Mouse (Mus musculus) midbrain, embryonic 14.5 days (tissue): ENCODE measurements around the gene Gm11596. TPM values are rescaled to one million over a fixed set of nuclear protein-coding genes. Genes with fewer than 3 reads are reported as not detected.
"Not testable (repeated sequence)": the region's sequence is repeated elsewhere in the genome, so short reads cannot be mapped to it uniquely, and the experiment has no call there.

Experiments used
- ATAC-seq: fragments of 200-750 bp; cut with Nextera tagmentation; 2 replicates; pipeline ENCODE4 v1.8.0; 2017; ENCODE audit warnings: moderate number of reproducible peaks, moderate library complexity; ENCODE audit not compliant: low FRiP score, low TSS enrichment
- DNase-seq: peaks from one replicate; pipeline ENCODE4 v3.0.0-alpha.2; 2015
- H3K27ac ChIP-seq: fragments of 300-500 bp; sonication (generic); replicated peaks from 2 replicates; pipeline ENCODE4 v1.5.1; 2014; ENCODE audit warnings: mild to moderate bottlenecking, low read depth, low read length, moderate library complexity
- H3K27me3 ChIP-seq: fragments of 300-500 bp; sonication (generic); 2 replicates; pipeline ENCODE4 v1.6.1; 2014; ENCODE audit warnings: low read length, control low read depth, mixed read lengths; ENCODE audit not compliant: control insufficient read depth, insufficient read depth
- H3K36me3 ChIP-seq: fragments of 300-500 bp; sonication (generic); 2 replicates; pipeline ENCODE4 v1.6.1; 2014; ENCODE audit warnings: low read length, control low read depth; ENCODE audit not compliant: control insufficient read depth, insufficient read depth
- H3K4me1 ChIP-seq: fragments of 300-500 bp; sonication (generic); 2 replicates; pipeline ENCODE4 v1.6.1; 2014; ENCODE audit warnings: mild to moderate bottlenecking, antibody characterized with exemption, low read length, control low read depth; ENCODE audit not compliant: control insufficient read depth, insufficient read depth
- H3K4me2 ChIP-seq: fragments of 300-500 bp; sonication (generic); 2 replicates; pipeline ENCODE4 v1.6.1; 2014; ENCODE audit warnings: mild to moderate bottlenecking, low read length, moderate library complexity
- H3K4me3 ChIP-seq: fragments of 300-500 bp; sonication (generic); replicated peaks from 2 replicates; pipeline ENCODE4 v1.5.1; 2014; ENCODE audit warnings: low read depth, low read length
- H3K9ac ChIP-seq: fragments of 300-500 bp; sonication (generic); replicated peaks from 2 replicates; pipeline ENCODE4 v1.6.1; 2014; ENCODE audit warnings: mild to moderate bottlenecking, low read length, moderate library complexity
- H3K9me3 ChIP-seq: fragments of 300-500 bp; sonication (generic); 2 replicates; pipeline ENCODE4 v1.6.1; 2016; ENCODE audit warnings: low read length, control low read depth, mixed read lengths; ENCODE audit not compliant: control insufficient read depth
- WGBS: fragments of 180-500 bp; shearing (Covaris S2); extraction: QIAGEN DNeasy Blood & Tissue Kit; methylation state at CpG from one replicate; pipeline ENCODE4 v1.1.7; 2014; 5-methylcytosine and 5-hydroxymethylcytosine counted together
- polyA plus RNA-seq: library from polyadenylated mRNA; unstranded; fragments of >200 nt; fragmentation: Nextera tagmentation; extraction: Ambion mirVana; gene quantifications from 2 replicates; pipeline ENCODE4 v1.2.1, GENCODE M21; 2014

Gene Gm11596
- polyA plus RNA-seq, 1 experiment from 2014 or later: not detected

DNA sequence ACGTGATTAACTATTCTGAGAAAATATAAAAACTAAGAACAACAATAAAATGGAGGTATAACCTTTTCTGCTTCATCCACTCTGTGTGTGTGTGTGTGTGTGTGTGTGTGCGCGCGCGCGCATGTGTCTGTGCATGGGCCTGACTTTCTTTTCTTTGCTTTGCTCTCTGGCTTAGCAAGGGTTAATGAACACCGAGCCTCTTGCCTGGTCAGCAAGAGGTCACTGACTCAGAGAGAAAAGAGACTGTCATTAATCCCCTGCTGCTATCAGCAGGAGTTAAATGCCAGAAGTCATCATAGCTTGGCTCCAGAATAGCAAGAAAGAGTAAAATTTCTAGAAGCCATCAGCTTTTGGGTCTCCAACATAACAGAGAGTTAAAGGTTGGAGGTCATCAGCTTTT lies 14.9 kb downstream of the Gm11596 start:
- Histone ChIP-seq H3K27ac (no peak overlapping the region), H3K4me1 (no peaks in the 10 kb centered on the region), H3K4me3 (no peak overlapping the region), H3K36me3 (no peaks in the 10 kb centered on the region), H3K27me3 (no peaks in the 10 kb centered on the region), H3K9ac (no peak overlapping the region), H3K9me3 (no peaks in the 10 kb centered on the region), H3K4me2 (no peak overlapping the region)
- DNase-seq (no peak), ATAC-seq (no peak)
- WGBS: 50% methylated on average over 7 of the region's 7 CpGs

DNA sequence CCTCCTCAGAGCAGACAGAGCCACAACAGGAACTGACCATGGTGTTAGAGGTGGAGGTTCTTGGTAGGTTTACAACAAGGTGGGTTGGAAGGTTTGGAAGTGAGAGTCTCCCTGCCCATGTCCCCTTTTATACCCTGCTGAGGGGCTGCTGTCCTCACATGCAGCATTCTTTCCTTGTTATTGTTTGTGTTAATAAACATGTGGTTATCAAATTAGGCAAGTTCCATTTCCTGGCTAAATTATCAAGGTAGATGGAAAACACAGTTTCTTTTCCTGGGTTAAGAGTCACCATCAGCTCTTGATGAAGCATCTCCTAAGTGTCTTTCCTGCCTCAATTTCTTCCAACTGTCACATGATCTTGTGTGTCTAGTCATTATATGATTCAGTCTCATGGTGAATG lies 20.5 kb downstream of the Gm11596 start, which contains the start of gene Gm11595:
TSS of gene Gm11595 (minus strand) at position 101 of the 400 bp plus-strand sequence.
- H3K4me3 ChIP-seq, ATAC-seq, H3K36me3 ChIP-seq, H3K4me1 ChIP-seq, H3K9me3 ChIP-seq, H3K27me3 ChIP-seq, H3K4me2 ChIP-seq, H3K27ac ChIP-seq, H3K9ac ChIP-seq, DNase-seq: not testable (repeated sequence)

- WGBS: 84% methylated on average over 2 of the region's 2 CpGs
- Histone ChIP-seq H3K9me3 (no peaks in the 10 kb centered on the region), H3K4me3 (no peak overlapping the region), H3K4me1 (no peaks in the 10 kb centered on the region), H3K4me2 (no peak overlapping the region), H3K36me3 (no peaks in the 10 kb centered on the region), H3K27me3 (no peaks in the 10 kb centered on the region), H3K9ac (no peak overlapping the region), H3K27ac (no peak overlapping the region)
- DNase-seq (no peak), ATAC-seq (no peak)
These were observed 24.9 kb downstream of the Gm11596 start for GRCm38 (mm10) chr11:99768410-99768809.

DNA sequence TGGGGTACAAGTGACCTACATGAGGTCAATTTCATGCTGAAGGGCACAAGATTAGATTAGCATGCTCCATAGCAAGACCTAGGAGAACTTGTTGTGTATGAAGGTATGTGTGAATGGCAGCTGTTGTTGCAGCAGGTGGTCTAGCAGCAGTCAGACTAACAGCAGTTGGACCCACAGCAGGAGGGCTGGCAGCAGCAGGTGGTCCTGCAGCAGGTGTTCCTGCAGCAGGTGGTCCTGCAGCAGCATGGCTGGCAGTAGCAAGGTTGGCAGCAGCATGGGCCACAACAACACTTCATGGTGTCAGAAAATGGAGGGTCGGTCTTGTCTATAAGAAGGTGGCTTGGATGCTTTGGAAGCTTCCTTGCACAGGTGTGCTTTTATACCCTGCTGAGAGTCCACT lies 34.4 kb downstream of the Gm11596 start:
- 91% methylated on average over 1 of the region's 1 CpGs for WGBS
- Histone ChIP-seq H3K4me2 (no peak overlapping the region), H3K36me3 (no peaks in the 10 kb centered on the region), H3K9ac (no peak overlapping the region), H3K4me1 (no peaks in the 10 kb centered on the region), H3K4me3 (no peak overlapping the region), H3K27me3 (no peaks in the 10 kb centered on the region), H3K27ac (no peak overlapping the region), H3K9me3 (no peaks in the 10 kb centered on the region)
- ATAC-seq (no peak), DNase-seq (no peak)

GRCm38 (mm10) chr11:99743985-99744384 lies 49.3 kb downstream of the Gm11596 start:
- WGBS: 92% methylated on average over 3 of the region's 3 CpGs
- H3K36me3 ChIP-seq: no peaks in the 10 kb centered on the region
- no peaks in the 10 kb centered on the region for H3K9me3 ChIP-seq
- no peak for DNase-seq
- no peak overlapping the region for H3K4me3 ChIP-seq
- ATAC-seq: no peak
- H3K4me2 ChIP-seq: no peak overlapping the region
- no peak overlapping the region for H3K9ac ChIP-seq
- H3K27ac ChIP-seq: no peak overlapping the region
- H3K27me3 ChIP-seq: no peaks in the 10 kb centered on the region
- no peaks in the 10 kb centered on the region for H3K4me1 ChIP-seq

Other genes starting within 250 kb of the Gm11596 start
- not detected in 2 replicates for gene Krtap3-3, start 242.6 kb downstream of the Gm11596 start, polyA plus RNA-seq
- not detected in 2 replicates for gene Krtap3-2, start 236.6 kb downstream of the Gm11596 start, polyA plus RNA-seq
- gene Gm11939, start 234.0 kb downstream of the Gm11596 start, polyA plus RNA-seq: not detected in 2 replicates
- not detected in 2 replicates for gene Krtap3-1, start 226.8 kb downstream of the Gm11596 start, polyA plus RNA-seq
- not detected in 2 replicates for gene Krtap1-5, start 212.5 kb downstream of the Gm11596 start, polyA plus RNA-seq
- not detected in 2 replicates for gene Krtap1-4, start 209.8 kb downstream of the Gm11596 start, polyA plus RNA-seq
- gene Krtap1-3, start 202.1 kb downstream of the Gm11596 start, polyA plus RNA-seq: not detected in 2 replicates
- not detected in 2 replicates for gene Krtap9-3, start 195.4 kb downstream of the Gm11596 start, polyA plus RNA-seq
- gene Gm11938, start 190.2 kb downstream of the Gm11596 start, polyA plus RNA-seq: not detected in 2 replicates
- not detected in 2 replicates for gene Gm11937, start 183.3 kb downstream of the Gm11596 start, polyA plus RNA-seq
- gene Krtap2-4, start 178.6 kb downstream of the Gm11596 start, polyA plus RNA-seq: not detected in 2 replicates
- not detected in 2 replicates for gene Gm11562, start 173.0 kb downstream of the Gm11596 start, polyA plus RNA-seq
- gene Krtap4-1, start 165.2 kb downstream of the Gm11596 start, polyA plus RNA-seq: not detected in 2 replicates
- gene Krtap4-2, start 158.4 kb downstream of the Gm11596 start, polyA plus RNA-seq: not detected in 2 replicates
- not detected in 2 replicates for gene Krtap4-7, start 149.4 kb downstream of the Gm11596 start, polyA plus RNA-seq
- gene Gm11555, start 143.2 kb downstream of the Gm11596 start, polyA plus RNA-seq: not detected in 2 replicates
- gene Gm11563, start 134.5 kb downstream of the Gm11596 start, polyA plus RNA-seq: not detected in 2 replicates
- gene Krtap4-6, start 127.5 kb downstream of the Gm11596 start, polyA plus RNA-seq: not detected in 2 replicates
- not detected in 2 replicates for gene Gm14190, start 102.7 kb downstream of the Gm11596 start, polyA plus RNA-seq
- gene Gm14180, start 59.2 kb downstream of the Gm11596 start, polyA plus RNA-seq: not detected in 2 replicates
- gene Gm11595, start 20.6 kb downstream of the Gm11596 start, polyA plus RNA-seq: not detected in 2 replicates
- gene Krtap4-8, start 12.8 kb downstream of the Gm11596 start, polyA plus RNA-seq: not detected in 2 replicates
- not detected in 2 replicates for gene Krtap4-9, start 8.3 kb downstream of the Gm11596 start, polyA plus RNA-seq
- gene Gm11569, start 5.5 kb upstream of the Gm11596 start, polyA plus RNA-seq: not detected in 2 replicates
- gene Gm11554, start 11.0 kb upstream of the Gm11596 start, polyA plus RNA-seq: not detected in 2 replicates
- gene Krtap4-13, start 16.4 kb upstream of the Gm11596 start, polyA plus RNA-seq: not detected in 2 replicates
- not detected in 2 replicates for gene Gm11564, start 22.2 kb upstream of the Gm11596 start, polyA plus RNA-seq
- not detected in 2 replicates for gene 2300003K06Rik, start 44.6 kb upstream of the Gm11596 start, polyA plus RNA-seq
- not detected in 2 replicates for gene Krtap4-16, start 58.1 kb upstream of the Gm11596 start, polyA plus RNA-seq
- not detected in 2 replicates for gene Gm11568, start 64.5 kb upstream of the Gm11596 start, polyA plus RNA-seq
- not detected in 2 replicates for gene Gm11559, start 71.0 kb upstream of the Gm11596 start, polyA plus RNA-seq
- not detected in 2 replicates for gene Krtap9-1, start 79.9 kb upstream of the Gm11596 start, polyA plus RNA-seq
- gene Gm11567, start 85.7 kb upstream of the Gm11596 start, polyA plus RNA-seq: not detected in 2 replicates
- gene Krtap31-1, start 114.5 kb upstream of the Gm11596 start, polyA plus RNA-seq: not detected in 2 replicates
- not detected in 2 replicates for gene Gm11565, start 121.3 kb upstream of the Gm11596 start, polyA plus RNA-seq
- not detected in 2 replicates for gene Krtap31-2, start 142.8 kb upstream of the Gm11596 start, polyA plus RNA-seq
- gene Krtap9-5, start 155.0 kb upstream of the Gm11596 start, polyA plus RNA-seq: not detected in 2 replicates
- not detected in 2 replicates for gene Krtap29-1, start 185.6 kb upstream of the Gm11596 start, polyA plus RNA-seq
- gene Krtap16-1, start 193.1 kb upstream of the Gm11596 start, polyA plus RNA-seq: not detected in 2 replicates
- 0.61 TPM in 1 of 2 replicates, not detected in the other for gene Krtap17-1, start 200.5 kb upstream of the Gm11596 start, polyA plus RNA-seq
- not detected in 2 replicates for gene Krt33a, start 222.7 kb upstream of the Gm11596 start, polyA plus RNA-seq
- gene Krt33b, start 236.4 kb upstream of the Gm11596 start, polyA plus RNA-seq: not detected in 2 replicates
- gene Krt34, start 248.1 kb upstream of the Gm11596 start, polyA plus RNA-seq: not detected in 2 replicates